Mouse (Mus musculus) kidney, postnatal 36 days (tissue): ENCODE measurements around the gene Nab2.
A peak's percentile ranks its signal among the peaks of the same experiment; 100 is the strongest.

Experiments
- DNase-seq, 2 experiments: peaks; one replicate each; pipeline ENCODE4 v3.0.0; 2021 to 2022; ENCODE audit warnings: mixed read lengths in 2 of 2

Nab2 gene

DNA sequence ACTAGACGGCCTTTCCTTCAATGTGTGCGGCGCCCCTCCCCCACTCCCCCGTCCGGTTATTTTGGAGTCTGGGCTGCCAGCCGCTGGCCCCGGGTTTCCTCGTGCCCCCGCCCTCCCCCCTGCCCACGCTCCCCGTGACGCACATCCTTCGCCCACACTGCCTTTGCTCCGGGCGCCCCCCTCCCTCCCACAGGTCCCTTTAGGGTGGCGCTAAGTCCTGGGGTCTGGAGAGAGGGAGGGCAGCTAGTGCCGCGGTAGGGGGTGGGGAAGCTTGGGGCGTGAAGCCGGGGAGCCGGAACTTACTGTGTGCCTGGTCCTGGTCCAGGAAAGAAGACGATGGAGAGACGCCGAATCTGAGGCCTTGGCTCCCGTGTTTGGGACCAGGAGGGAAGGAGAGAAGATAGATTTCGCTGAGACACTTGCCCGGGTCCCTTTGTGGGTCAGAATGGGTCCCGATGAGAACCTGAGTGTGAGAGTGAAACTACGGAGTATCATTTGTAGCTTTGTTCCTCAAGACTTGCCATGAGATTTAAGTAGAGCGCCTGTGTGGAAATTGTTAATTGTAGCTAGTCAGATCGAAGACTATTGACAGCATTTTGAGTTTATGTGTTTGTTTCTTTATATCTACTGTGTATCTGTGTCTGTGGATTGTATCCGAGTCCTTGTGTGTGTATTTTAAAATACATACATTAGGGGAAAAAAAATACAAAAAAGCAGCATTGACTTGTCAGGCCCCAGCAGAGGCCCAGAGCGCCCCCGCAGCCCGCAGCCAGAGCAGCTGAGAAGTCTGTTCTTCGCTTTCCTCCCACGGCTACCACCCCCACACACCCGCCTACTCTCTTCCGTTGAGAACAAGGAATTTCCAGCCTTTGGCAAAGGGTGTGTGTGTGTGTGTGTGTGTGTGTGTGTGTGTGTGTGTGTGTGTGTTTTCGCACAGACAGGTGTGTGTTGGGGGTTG is at the start of gene Nab2:
Gene Nab2 (minus strand): TSS at position 476 of the 958 bp plus-strand sequence.
- peak; percentile 84 to 91 for DNase-seq

DNA sequence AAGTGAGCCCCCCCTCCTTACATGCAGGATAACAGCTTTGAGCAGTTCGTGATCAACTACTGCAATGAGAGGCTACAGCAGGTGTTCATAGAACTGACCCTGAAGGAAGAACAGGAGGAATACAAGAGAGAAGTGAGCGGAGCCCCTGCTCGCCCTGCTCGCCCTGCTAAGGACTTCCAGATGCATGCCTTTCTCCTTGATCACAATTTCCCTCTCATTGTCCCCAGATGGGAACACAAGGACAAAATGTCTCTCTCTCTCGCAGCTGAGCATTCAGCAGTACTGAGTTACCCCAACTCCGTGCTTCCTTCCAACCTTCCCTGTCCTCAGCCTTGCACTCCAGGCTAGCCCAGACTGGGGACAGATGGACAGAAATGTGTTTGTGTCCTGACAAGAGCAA is 44.4 kb upstream of the Nab2 start:
- no peak for DNase-seq

DNA sequence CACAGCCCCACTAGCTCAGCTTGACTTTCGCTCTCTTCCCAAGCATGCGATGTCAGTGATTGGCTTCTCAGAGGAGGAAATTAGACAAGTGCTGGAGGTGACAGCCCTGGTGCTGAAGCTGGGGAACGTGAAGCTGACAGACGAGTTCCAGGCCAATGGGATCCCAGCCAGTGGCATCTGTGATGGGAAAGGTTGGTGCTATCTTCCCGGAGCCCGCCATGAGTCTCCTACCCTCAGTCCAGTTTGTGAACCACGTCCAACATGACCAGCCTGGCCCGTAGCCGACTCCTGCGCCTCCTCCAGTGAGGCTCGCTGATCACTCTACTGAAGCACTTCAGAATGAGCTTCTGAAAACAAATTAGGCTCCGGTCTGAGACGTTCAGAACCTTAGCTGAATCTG is 42.0 kb upstream of the Nab2 start:
- no peak for DNase-seq

DNA sequence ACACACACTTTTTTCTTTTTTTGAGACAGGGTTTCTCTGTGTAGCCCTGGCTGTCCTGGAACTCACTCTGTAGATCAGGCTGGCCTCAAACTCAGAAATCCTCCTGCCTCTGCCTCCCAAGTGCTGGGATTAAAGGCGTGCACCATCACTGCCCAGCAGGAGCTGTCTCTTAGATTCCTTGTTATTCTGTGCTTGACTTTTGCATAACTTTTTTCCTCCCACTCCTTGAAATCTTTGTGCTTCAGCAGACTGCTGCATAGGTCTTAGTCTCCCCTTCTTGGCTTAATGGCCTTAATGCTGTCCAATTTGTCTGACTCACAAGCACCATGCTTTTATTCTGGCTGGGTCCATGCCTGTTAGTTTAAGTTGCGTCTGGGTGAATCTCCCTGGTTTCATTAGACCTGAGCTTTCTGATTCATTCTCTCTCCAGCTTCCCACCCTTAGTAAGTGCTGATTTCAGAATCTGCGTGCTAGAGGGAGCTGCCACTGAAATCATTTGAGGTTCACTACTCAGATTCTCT is 40.5 kb upstream of the Nab2 start:
- DNase-seq = no peak

- DNase-seq = peak; percentile 49 to 74
These were observed 39.4 kb upstream of the Nab2 start for GRCm38 (mm10) chr10:127707721-127708120.

DNA sequence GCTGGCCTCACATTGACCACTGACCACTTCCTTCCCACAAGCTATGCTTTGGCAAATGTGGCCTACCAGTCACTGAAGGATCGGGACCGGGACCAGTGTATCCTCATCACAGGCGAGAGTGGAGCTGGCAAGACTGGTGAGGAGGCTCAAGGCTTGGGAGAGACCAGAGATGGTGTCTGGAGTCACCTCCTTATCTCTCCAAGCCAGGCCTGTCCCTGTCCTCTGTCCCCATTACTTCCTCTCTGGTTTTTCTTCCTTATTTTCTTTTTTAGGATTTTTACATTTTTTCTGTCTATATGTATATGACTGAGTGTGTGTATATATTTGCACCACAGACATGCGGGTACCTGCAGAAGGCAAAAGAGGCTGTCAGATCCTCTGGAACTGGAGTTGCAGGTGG is 37.4 kb upstream of the Nab2 start:
- DNase-seq = no peak

- DNase-seq = no peak
These were observed 36.4 kb upstream of the Nab2 start, which contains the start of gene Myo1a for GRCm38 (mm10) chr10:127704766-127705220. TSS of gene Myo1a (plus strand) at chr10:127705170.

DNA sequence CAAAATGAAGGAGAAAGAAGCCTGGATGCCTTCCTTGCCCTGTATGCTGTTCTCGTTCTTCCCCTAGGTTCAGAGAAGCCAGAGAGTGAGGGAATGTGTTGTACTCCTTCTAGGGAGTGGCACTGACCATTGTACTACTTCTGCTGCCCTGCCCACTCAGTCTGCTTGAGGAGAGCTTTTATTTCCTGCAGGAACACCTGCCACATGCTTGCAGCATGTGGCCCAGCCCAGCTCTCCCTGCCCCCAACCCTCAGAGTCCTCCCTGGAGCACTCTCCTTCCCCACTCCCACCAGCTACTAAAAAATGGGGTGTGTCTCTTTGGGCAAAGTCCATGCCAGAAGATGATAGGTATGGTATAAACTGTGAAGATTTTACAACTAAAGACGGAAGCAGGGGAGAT is 35.9 kb upstream of the Nab2 start:
- DNase-seq = no peak

DNA sequence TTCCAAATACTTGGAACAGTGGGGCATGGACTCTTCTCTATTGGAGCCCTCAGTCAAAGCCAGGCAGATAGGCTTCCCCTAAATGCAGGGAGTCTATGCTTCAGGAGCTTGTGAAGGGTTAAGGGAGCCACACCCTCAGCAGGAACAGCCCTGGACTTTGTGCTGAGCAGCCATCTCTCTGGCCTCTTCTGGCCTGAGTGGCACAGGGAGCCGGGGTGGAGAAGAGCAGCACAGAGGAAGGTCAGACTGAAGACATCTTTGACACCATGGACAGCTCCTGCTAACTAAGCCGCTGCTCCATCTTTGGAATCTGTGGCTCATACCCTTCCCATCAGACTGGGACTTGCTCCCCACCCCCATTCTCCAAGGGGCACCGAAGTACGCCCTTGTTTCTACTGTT is 34.9 kb upstream of the Nab2 start:
- DNase-seq = peak in 1 of 2 experiments; percentile 9

DNA sequence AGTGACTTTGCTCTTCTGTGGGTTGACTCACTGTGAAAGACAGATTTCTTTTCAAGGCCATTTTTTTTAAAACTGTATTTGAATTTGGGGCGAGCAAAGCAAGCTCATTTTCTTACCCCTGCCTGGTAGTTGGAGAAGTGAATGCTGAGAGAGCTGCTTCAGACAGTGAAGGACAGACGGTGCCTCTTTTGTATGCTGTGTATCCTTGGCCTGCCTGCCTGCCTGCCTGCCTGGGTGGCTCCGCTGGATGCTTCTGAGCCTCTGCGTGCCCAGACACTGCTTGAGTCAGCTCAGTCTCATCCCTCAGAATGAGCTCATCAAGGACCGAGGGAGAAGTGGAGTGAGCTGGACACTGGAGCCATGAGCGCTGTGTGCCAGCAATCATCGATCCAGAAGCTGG is 30.6 kb upstream of the Nab2 start:
- no peak for DNase-seq

- no peak for DNase-seq
These were observed 27.4 kb upstream of the Nab2 start for GRCm38 (mm10) chr10:127695775-127696174.

- peak; percentile 23 to 25 for DNase-seq
These were observed 26.3 kb upstream of the Nab2 start for GRCm38 (mm10) chr10:127694636-127695035.

GRCm38 (mm10) chr10:127691053-127691452 is 22.7 kb upstream of the Nab2 start:
- no peak for DNase-seq

DNA sequence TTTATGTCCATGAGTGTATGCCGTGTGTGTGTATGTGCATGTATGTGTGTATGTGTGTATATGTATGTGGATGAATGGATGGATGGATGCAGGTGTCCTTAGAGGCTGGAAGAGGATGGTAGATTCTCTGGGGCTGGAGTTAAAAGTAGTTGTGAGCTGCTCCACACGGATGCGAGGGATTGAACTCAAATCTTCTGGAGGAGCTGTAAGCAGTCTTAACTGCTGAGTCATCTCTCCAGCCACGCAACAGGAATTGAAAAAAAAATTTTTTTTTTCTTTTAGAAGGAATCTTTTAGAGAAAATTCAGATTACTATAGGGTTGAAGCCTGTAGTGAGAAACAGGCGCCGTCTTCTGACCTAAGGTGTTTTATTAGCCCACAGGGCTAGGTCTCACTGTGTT is 14.5 kb upstream of the Nab2 start:
- DNase-seq = no peak

DNA sequence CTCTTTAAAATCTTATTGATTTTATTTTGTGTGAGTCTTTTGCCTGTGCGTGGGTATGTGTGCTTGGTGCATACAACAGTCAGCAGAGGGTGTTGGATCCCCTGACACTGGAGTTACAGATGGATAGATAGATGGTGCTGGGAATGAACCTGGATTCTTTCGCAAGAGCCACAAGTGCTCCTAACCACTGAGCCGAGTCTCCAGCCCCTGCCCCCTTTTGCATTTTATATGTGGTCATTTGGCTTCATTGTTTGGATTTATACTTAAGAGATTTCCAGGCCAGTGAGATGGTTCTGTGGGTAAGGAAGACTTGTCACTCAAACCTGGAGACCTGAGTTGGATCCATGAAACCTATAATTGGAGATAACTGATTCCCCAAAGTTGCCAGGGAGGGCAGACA is 11.5 kb upstream of the Nab2 start:
- no peak for DNase-seq

DNA sequence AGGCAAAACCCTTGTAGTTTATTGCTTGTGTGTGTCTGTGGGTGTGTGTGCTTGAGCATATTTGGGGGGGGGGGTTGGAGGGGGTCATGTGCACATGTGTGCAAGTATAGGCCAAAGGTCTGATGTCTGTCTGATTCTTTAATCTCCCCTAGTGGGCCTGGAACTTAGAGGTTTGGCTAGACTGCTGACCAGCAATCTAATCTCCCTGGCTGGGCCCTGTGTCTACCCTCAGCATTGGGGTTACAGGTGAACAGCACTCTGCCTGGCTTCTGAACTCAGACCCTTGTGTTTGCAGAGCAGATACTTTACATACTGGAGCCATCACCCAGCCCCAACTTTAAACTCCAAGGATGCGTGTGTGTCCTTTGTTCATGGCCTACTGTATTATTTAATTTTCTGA is 10.8 kb upstream of the Nab2 start:
- no peak for DNase-seq

DNA sequence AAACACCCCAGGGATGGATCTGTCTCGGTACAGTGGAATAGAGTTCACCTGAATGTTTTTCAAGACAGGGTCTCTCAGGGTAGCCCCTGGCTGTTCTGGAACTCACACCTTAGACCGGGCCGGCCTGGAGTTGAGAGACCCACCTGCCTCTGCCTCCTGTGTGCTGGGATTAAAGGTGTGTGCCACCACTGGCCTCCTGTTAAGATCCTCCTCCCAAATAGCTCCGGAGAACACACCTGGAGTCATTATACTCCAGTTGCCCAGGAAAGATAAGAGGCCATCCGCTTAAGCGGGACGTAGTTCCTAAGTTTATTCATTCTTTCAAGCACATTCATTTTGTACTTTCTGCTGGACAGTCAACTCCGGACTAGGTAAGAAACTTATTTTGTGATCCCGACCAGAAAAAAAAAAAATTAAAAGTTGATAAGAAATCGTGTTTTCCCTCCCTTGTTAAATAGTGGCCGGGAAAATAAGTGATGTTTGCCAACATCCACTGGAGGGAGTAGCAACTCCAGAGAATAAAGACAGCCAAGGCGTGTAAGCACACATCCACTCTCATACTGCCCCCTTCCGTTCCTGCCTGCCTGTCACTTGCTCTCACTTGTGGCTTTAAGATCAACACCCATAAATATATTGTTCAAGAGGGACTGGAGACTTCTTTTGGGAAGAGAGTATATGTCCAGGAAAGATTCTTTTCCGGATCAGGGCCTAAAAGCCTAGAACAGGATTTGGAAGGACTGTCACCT is 9.4 kb upstream of the Nab2 start:
- peak; percentile 82 to 83 for DNase-seq

GRCm38 (mm10) chr10:127676691-127677548 is 8.6 kb upstream of the Nab2 start:
- DNase-seq = peak; percentile 94 to 96

DNA sequence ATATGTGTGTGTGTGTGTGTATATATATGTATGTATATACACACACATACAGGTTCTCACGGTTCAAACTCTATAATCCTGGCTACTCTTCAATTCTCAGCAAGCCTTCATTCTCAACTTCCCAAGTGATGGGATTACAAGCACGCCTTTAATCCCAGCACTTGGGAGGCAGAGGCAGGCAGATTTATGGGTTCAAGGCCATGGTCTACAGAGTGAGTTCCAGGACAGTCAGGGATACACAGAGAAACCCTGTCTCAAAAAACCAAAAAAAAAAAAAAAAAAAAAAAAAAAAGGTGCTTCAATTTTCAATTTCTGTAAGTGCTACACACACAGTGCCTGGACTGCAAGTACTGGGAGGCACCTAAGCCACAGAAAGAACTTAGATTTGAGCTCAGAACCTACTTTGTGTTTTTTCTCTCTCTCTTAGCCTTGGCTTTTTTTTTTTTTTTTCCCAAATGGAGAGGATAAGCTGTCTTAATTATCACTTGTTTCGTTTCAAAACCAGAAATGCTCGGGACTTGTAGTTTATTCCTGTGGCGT is 7.6 kb upstream of the Nab2 start:
- no peak for DNase-seq

GRCm38 (mm10) chr10:127674794-127675522 is 6.6 kb upstream of the Nab2 start:
- peak; percentile 94 to 96 for DNase-seq

DNA sequence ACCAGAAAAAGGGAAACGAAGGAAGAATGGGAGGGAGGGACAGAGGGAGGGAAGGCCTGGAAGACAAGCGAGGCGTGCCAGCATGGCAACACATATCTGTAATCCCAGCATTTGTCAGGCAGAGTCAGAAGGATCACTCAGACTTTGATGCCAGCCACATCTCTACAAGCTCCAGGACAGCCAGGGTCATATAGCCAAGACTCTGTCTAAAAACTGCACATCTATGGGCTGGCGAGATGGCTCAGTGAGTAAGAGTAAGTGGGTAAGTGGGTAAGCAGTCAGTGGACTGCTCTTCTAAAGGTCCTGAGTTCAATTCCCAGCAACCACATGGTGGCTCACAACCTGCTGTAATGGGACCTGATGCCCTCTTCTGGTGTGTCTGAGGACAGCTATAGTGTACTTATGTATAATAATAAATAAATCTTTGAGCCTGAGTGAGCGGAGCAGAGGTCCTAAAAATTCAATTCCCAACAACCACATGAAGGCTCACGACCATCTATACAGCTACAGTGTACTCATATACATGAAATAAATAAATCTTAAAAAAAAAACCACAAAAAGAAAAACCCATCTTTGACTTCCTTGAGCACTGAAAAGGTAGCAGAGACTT is 5.8 kb upstream of the Nab2 start:
- DNase-seq = no peak
